Mouse (Mus musculus) kidney, postnatal 10 days (tissue): ENCODE measurements around the gene Exosc6.
"Not testable (repeated sequence)": the region's sequence is repeated elsewhere in the genome, so short reads cannot be mapped to it uniquely, and the experiment has no call there.

Experiments used
- DNase-seq: peaks from one replicate; pipeline ENCODE4 v3.0.0; 2021; ENCODE audit warnings: mixed read lengths

The Exosc6 gene

GRCm38 (mm10) chr8:111056158-111056663, at the start of gene Exosc6:
Exosc6 (plus strand) TSS chr8:111056339.
- DNase-seq: peak; percentile 95

DNA sequence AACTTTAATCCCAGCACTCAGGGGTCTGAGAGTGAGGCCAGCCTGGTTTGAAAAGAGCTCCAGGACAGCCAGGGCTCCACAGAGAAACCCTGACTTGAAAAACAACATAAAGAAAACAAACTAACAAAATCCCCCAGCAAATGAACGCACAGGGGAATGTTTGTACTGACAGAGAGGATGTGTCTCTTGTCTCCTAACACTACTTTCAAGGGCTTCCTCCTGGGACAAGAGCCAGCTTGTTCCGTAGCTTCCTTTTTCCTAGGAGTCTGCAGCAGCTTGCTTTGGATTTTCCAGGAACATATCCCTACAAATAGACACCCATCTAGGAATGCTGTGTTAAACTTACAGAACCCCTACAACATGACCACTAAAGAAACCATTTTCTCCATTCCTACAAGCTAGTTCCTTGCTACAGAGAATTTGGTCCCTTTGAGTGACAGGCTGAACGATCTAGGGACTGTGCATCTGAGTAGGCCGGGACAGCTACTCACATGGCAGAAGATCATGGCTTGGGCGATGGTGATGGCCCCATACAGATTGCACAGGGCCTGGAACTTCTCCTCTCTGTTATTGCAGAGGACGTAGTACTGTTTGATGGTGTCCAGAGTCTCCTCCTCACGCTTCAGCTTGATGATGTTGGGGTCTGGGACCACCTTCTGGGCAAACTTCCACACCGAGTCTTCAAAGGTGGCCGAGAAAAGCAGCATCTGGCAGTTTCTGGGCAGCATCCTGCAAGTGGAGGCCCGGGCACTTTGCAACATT, 45.7 kb upstream of the Exosc6 start:
- not testable (repeated sequence) for DNase-seq

DNA sequence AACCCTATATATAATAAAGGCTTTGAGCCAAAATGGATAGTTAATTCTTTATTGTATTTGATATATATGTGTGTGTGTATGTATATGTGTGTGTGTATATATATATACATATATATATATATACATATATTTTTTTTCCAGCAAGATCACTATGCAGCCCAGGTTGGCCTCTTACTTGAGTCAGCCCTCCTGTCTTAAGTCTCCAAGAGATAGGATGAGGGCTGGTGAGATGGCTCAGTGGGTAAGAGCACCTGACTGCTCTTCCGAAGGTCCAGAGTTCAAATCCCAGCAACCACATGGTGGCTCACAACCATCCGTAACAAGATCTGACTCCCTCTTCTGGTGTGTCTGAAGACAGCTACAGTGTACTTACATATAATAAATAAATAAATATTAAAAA, 29.5 kb upstream of the Exosc6 start:
- DNase-seq: not testable (repeated sequence)

- peak; percentile 93 for DNase-seq
Measured at GRCm38 (mm10) chr8:111027391-111027937, 28.7 kb upstream of the Exosc6 start.

DNA sequence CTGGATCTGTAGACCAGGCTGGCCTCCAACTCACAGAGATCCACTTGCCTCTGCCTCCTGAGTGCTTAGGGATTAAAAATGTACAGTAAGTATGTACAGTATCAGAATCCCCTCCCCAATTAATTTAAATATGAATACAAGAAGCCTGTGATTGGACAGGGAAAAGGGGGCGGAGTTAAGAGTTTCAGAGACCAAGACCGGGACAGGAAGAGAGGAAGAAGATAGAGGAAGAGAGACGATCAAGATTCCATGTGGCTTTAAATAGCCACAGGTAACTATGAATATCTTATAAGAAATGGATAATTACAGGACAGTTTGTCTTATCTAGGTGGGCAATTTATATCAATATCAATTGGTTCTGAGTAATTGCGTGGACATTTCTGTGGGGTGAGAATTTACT, 26.6 kb upstream of the Exosc6 start:
- no peak for DNase-seq

- DNase-seq: no peak
Measured at GRCm38 (mm10) chr8:111030045-111030444, 26.1 kb upstream of the Exosc6 start.

DNA sequence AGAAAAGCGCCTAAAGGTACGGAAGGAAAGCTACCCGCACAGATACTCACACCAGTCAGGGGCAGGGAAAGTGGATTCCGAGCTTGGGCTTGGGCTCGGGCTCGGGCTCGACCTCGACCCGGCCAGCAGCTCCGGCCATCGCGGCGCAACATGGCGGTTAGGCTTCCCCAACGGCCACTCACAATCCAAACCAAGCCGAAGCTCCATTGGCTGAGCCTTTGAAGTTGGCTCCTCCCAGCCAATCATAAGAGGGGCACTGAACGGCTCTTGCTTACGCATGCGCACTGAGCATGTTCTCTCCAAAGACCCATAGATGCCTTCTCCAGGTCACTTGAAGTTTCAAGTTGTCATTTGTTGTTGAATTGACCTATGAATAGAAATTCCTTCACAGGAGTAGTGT, 24.6 kb upstream of the Exosc6 start, which contains the start of gene Ddx19b:
TSS of gene Ddx19b (minus strand) at position 180 of the 400 bp plus-strand sequence.
- no peak for DNase-seq

GRCm38 (mm10) chr8:111032916-111033315, 23.2 kb upstream of the Exosc6 start, which contains the start of gene Aars:
Aars (plus strand) TSS chr8:111033144.
- no peak for DNase-seq

GRCm38 (mm10) chr8:111033482-111034215, 22.5 kb upstream of the Exosc6 start:
- DNase-seq: peak; percentile 98

- peak; percentile 55 for DNase-seq
Measured at GRCm38 (mm10) chr8:111034276-111034675, 21.9 kb upstream of the Exosc6 start.

DNA sequence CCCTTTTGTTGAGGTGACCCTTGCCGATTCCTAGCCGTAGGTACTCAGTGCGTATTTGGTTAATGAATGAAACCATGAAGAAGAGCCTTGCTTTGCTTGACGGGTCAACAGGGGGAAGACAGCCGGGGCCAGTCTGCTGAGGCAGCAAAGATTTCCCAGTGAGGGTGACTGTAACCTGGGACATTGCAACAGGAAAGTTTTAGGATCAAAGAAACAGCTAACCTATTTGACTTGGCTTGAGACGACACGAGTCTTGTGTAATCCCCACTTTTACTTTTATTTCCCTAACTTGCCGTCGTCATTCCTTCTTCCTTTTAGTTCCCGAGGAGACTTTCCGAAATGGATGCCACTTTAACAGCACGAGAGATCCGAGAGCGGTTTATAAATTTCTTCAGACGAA, 19.5 kb upstream of the Exosc6 start:
- DNase-seq: no peak

GRCm38 (mm10) chr8:111042546-111042945, 13.6 kb upstream of the Exosc6 start:
- DNase-seq: no peak

DNA sequence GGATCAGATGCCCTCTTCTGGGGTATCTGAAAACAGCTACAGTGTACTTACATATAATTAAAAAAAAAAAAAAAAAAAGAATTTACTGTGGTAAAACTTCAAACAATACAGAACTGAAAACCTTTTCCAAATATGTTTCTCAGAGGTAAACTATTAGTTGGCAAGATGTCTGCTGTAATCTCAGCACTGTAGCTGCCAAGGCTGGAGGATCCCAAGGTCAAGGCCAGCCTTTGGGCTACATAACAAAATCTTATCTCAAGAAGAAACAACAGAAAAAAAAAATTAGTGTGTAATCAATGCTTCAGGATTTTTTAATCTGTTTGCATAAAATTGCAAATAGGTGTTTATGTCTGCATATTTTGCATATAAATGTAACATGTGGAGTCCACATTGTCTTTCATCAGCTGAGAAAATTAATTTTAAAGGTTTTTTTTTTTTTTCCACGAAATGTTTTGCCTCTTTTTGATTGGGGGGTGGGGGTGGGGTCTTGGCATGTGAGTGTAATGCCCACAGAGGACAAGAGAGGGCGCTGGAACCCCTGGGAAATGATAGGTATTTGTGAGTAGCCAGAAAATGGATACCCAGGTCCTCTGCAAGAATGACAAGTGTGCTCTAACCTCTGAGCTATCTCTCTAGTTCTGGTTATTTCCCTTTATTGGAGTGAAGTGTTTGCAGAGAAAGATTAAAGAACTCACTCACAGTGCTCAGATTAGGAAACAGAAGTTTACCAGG, 12.0 kb upstream of the Exosc6 start:
- DNase-seq: no peak

DNA sequence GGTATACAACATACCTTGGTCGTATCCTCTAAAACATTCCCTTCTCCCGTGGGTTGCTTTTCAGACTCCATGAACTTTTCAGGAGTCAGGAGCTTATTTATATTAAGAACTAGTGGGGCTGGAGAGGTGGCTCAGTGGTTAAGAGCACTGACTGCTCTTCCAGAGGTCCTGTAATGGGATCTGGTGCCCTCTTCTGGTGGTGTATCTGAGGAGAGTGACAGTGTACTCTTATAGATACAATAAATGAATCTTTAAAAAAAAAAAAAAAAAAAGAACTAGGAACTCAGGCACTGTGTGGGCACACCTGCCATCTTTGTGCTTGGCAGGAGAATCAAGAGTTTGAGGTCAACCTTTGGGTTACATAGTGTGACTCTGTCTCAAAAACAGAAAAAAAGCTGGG, 7.4 kb upstream of the Exosc6 start:
- DNase-seq: no peak

DNA sequence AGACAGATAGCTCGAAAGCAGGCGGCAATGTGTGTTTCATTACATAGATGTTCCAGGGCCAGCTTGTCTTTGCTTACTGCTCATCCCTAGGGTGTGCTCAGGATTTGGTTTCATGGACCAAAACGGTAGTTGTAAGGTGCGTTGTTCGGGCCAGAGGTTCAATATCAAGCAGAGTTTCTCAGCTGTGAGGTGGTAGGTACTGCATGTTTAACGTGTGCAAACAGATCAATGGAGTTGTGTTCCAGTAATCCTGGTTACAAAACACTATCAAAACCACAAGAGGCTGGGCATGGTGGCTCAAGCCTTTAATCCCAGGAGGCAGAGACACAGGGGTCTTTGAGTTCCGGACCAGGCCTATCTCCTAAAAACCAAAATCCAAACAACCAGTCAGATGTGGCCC, 7.0 kb upstream of the Exosc6 start:
- DNase-seq: no peak

DNA sequence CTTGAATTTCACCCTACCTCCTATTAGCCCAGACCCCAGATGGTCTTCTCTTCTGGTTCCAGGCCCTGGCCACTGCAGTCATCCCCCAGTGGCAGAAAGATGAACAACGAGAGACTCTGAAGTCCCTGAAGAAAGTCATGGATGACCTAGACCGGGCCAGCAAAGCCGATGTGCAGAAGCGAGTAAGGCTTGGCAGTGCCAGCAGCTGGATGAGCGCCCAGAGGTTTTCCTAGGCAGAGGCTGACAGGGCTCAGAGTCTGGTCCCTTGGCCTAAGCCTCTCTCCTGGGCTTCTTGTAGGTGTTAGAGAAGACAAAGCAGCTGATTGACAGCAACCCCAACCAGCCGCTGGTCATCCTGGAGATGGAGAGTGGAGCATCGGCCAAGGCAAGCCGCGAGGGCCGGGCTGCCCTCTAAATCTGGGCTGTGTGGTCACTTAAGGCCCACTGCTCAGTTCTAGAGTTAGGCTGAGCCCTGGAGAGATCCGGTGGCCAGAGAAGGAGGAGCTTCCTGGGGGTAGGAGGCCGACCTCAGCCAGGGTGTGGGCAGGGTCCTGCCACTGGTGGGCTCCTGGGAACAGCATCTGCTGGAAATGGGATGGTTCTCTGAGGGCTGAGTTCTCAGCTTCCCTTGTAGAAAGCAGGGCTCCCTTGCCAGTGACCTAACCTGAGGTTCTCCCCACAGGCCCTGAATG, 2.2 kb upstream of the Exosc6 start:
- DNase-seq: no peak

DNA sequence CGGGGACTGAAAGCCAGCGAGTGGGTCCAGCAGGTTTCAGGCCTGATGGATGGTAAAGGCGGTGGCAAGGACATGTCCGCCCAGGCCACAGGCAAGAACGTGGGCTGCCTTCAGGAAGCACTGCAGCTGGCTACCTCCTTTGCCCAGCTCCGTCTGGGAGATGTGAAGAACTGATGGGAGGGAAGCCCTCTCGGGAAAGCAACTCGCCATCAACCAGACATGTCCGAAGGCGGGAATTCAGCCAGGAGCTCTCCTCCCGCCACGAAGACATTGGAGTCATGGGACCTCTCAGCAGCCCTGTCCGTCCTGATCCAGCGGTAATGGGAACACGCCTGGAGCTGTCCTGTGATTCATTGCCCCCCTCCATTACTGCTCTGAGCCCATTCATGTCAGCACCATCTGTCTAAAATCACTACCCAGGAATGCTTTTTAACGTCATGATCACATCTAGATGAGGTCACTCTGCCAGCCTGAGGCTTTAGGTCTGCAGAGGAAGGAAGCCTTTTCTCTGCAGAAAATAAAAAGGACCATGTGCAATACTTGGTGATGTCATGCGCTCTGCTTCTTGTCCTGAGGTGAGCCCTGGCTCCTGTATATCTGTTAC, 1.0 kb upstream of the Exosc6 start:
- DNase-seq: no peak

DNA sequence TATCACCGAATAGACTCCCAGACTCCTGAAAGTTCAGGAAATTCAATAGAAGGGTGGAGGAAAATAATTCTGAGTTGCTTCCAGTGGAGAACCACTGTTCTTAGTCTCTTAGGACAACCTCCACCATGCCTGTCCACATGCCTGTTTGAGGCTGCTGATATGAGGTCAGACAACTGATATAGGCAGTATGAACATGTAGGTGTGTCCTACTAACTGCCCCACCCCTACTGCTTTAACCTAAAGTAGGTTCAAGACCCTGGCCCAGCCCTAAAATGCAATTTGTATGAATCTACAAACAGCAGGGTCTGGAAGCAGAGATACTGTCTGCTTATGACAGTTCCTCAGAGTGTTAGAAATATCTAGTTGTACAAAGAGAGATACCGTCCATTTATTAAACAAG, 478 bp upstream of the Exosc6 start:
- no peak for DNase-seq

DNA sequence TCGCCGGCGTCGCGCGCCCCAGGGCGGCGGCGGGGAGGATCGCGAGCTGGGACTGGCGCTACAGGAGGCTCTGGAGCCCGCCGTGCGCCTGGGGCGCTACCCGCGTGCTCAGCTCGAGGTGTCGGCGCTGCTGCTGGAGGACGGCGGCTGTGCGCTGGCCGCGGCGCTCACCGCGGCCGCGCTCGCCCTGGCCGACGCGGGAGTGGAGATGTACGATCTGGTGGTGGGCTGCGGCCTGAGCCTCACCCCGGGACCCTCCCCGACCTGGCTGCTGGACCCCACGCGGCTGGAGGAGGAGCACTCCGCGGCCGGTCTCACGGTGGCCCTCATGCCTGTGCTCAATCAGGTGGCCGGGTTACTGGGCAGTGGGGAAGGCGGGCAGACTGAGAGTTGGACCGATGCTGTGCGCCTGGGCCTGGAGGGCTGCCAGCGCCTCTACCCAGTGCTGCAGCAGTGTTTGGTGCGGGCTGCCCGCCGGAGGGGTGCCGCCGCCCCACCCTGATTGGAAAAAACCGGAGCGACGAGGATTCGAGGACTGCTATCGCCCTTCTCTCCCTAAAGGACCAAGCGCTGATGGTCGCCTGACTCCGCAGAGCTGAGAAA, 653 bp downstream of the Exosc6 start:
- peak; percentile 72 for DNase-seq

DNA sequence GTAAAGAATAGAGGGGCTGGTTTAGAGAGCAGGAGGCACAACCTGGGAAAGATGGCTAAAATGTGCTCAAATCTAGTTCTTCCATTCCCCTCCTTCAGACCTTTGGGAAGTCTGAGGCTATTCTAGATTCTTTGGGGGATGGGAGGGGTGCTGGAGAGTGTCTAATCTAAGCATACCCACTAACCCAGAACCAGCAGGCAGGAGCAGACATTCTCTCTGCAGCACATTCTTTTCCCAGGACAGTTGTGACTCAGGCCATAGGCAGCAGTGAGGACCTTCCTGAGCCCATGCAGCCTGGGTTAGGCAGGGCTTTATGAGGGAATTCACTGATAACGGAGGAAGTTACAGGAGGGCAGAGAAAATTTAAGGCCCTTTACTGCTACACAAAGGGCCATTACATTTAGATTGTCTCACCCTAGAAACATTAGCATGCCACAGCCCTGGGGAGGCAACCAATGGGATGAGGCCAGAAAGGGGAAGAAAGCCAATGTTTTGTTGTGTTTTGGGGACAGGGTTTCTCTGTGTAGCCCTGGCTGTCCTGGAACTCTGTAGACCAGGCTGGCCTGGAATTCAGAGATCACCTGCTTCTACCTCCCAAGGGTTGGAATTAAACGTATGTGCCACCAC, 2.9 kb downstream of the Exosc6 start:
- DNase-seq: no peak

DNA sequence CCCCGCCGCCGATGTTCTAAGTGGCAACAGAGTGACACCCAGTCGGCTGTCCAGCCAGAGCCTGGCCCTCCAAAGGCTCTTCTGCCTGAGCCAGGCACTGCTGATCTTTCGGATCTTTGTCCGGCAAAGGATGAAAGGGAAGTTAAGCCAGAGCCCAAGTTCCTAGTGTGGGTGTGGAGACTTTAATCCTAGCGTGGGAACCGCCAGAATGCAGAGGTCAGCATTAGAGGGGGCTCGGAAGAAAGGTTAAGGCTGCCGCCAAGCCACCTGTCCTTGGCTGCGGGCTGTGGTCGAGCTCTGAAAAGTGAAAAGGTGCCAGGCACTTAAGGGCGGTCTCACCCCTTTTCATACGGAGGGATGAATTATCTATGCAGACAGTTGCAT, 5.5 kb downstream of the Exosc6 start:
- DNase-seq: no peak
